Mouse (Mus musculus): Measurements from ENCODE around the gene Cactin. TPM values are rescaled to one million over a fixed set of nuclear protein-coding genes. Genes with fewer than 3 reads are reported as not detected.

The Cactin gene
- total RNA-seq, 1 experiment from 2014 or later, result 45.7 TPM

DNA sequence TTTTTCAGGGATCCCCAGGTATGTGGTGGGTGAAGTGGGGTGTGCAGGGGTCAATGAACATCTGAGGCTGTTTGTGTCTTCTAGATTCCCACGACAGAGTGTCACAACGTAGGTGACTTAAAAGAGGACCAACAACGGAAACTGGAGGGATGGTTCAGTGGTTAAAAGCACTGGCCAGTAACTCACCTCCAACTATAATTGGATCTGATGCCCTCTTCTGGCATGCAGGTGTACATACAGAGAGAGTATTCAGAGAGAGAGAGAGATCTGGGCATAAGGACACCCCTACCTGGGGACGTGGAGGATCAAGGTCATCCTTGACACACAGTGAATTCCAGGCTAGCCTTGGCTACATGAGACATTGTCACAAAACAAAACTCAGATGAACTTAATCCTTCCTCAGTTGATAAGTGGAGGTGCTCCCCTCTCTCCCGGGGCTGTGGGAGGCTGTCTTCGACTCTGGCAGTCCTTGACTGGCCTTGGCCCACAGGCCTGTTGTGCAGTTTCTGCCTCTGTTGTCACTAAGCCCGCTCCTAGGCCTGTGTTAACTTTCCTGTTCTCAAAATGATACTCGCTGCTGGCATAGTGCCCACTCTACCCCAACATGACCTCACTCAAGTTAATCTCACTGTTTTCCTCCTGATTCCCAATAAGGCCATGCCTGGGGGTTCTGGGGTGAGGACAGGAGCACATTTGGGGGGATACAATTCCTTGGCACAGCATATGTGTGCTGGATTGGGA lies 23.7 kb downstream of the Cactin start:
- peak; percentile 56 for DNase-seq

DNA sequence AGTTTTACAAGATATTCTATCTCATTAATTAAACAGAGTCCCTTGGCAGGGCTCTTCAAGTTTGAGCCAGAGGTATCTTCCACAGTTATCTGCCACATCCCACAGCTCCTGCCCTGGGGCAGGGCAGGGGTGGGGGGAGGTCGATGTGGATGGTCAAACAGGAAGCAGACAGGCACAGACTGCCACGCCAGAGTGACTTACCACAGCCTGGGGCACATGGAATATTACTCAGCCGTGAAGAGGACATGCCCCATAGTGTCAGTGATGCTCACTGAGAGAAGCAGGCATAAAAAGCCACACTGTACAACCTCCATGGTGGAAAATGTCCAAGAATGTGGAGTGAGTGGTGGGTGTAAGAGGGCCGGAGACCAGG lies 24.2 kb downstream of the Cactin start:
- DNase-seq, result no peak

DNA sequence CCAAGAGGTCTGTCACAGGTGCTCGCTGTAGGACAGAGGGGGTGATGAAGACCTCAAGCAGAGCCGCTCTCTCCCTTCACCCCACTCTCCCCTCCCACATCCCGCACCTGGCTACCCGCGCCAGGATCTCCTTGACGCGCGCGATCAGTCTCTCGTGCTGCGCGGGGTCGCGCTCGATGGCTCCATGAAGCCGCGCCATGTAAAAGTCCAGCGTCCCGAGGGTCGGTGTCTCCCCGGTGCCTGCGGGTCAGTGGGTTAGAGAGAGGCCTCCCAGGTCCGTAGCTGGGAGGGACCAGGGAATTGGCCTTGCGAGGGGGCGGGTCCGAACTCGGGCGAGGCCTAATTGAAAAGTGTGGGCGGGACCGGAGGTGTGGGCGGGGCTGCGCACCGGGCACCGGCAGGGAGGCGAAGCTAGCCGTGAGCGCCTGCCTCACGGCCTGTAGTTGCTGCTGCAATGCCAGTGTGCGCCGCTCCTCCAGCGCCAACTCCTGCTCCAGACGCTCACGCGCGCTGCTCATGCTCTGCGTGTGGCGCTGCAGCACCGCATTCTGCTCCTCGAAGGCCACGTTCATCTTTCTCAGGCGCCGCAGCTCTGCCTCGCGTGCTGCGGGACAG lies 25.7 kb downstream of the Cactin start:
- DNase-seq, result peak; percentile 89

DNA sequence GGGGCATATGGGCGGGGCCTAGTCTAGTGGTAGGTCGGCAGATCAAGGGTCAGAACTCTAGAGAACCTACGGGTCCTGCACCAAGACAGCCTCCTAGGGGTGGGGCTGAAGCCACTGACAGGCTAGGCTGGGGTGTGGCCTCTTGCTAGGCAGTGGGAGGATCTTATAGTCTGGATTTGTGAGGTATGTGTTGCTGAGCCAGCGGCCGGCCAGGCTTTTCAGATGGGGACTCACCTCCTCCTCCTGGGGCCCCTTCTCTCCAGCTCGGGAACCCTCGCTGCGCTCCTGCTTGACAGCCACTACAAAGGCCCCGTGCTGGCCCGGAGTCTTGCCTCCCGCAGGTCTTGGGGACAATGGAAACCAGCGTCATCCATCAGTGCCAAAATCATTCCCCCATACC lies 28.2 kb downstream of the Cactin start:
- peak; percentile 47 for DNase-seq

DNA sequence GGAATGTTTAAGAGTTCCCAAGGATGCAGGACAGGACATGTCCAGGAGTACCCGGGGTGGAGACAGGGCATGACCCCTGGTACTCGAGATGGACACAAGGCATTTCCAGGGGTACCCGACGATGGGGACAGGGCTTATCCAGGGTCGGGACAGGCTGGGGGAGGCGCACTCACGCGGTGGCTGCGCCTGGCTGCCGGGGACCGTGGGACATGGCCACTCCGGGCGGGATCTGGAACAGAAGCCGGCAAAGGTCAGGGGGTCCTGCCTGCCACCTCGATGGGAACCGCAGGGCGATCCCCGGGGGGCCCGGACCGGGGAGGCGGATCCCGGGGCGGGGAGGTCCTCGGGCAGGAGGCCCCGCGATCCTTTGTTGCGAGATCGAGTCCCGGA lies 29.1 kb downstream of the Cactin start:
- no peak for DNase-seq

DNA sequence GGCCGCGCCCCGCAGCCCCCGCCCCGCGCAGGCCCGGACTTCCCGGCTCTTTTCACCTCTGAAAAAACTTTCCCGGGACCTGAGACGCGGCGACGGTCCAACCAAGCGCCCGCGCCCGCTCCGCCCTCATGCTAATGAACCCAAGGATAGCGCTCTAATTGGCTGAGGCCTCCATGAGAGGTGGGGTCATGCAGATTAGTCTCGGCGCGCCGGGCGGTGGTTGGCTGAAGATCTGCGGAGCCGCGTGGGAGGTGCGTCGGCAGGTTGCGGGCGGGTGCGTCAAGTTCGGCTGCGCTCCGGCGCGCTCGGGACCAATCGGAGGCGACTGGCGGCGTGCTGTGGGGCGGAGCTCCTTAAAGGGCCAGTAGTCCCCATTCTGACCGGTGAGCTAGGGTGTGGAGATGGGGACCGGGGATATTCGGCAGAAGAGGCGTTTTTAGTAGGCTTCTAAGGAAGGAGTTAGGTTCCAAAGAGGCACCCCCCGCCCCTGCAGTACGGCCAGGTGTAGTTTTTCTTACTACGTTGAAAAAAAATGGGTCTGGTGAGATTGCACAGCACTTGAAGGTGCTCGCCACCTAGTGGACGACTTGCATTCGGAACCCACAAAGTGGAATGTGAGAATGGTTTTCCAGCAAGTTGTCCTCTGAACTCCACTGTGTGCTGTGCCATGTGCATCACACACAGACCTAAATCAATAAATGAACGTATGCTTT lies 29.6 kb downstream of the Cactin start, which contains the start of gene Hmg20b:
Gene Hmg20b (minus strand): TSS at position 130 of the 713 bp plus-strand sequence.
- DNase-seq, result peak; percentile 99

DNA sequence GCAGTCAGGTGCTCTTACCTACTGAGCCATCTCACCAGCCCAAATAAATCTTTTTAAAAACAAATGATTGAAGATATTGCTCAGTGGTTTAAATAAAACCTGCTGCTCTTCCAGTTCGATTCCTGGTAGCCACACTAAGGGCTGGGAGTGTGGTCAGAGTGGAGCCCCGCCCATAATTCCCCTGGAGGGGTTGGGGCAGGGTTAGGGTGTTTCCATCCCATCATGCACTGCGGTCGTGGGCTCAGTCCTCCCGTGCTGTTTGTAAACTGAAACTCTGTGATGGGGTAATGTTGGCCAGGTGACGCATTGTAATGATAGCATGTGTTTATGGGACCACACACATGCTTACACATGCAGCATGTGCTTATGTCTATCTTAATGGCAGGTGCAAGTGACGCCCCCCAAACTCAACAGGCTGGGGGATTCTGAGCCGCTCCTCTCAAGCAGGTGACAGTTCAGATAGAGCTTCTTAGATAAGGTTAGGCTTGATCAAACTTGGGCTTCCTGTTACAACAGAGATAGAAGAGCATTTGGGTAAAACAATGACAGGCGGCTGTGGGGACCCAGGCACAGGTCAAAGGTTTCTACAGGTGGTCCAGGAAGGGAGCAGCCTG lies 30.9 kb downstream of the Cactin start:
- no peak for DNase-seq

DNA sequence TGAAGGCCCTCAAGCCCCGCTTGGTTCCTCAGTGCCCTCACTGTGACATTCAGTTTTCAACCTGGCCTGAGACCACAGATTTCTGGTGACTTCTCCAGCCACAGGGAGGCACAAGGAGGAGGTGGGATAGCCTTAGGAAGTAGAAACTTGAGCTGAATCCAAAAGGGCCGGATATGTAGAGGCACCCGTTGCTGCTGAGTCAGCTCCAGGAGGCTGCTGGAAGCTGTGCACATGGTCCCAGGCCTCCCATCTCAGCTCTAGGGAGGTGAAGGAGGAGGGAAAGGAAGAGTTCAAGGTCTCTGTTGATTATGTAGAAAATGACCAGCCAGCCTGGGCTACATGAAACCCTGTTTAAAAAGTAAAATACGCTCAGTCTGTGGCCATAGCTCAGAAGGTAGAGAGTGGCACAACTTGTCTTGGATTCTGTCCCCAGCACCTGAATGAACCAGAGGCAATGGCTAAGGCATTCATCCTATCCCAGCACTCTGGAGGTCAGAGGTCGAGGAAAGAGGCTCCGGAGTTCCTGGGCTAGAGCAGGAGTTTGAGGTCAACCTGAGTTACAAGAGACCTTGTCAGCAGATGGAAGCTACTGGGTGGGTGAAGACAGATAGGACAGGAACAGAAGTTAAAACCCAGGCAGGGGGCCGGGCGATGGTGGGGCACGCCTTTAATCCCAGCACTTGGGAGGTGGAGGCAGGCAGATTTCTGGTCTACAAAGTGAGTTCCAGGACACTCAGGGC lies 34.0 kb downstream of the Cactin start:
- DNase-seq, result no peak

DNA sequence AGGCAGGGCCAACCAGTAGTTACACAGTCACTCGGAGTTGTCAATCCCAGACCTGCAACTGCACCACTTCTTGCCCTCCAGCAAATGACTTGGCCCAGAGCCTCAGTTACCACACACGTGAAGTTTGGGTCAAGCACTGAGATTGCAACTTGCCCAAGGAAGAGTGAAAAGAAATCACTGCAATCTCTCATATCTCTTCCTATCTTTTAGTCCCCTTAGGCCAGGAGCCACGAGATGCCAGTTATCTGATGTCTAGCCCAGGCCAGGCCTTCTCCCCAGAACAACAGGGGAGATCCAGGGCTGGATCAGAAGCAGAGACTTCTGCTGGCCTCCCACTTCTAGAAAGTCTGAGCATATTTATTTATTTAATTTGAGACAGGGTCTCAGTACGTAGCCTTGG lies 34.6 kb downstream of the Cactin start:
- no peak for DNase-seq

DNA sequence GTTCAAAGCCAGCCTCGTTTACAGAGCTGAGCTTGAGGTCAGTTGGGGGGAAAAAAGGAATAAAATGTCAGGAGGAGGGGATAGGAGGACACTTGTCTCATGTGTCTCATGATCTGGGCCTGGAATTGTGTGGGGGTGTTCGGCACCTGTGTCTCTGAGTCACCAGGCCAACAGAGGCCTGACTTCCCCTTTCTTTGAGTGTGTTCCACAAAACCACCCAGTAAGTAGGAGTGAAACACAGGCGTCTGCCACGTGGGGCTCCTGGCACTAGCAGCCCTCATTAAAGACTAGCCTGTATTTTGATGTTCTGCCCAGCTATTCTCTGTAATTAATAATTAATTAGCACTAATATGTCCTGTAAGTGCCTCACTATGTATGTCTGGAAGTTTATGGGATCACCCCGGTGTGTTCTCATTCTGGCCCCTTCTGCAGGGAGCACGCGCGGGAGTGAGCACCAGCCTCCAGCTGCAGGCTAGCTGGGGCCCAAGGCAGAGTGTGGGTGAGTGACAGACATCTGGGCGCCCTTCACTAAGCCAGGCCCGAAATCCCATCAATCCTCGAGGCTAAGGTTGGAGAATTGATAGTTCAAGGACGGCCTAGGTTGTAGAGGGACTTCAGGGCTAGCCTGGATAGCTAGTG lies 35.6 kb downstream of the Cactin start:
- no peak for DNase-seq

DNA sequence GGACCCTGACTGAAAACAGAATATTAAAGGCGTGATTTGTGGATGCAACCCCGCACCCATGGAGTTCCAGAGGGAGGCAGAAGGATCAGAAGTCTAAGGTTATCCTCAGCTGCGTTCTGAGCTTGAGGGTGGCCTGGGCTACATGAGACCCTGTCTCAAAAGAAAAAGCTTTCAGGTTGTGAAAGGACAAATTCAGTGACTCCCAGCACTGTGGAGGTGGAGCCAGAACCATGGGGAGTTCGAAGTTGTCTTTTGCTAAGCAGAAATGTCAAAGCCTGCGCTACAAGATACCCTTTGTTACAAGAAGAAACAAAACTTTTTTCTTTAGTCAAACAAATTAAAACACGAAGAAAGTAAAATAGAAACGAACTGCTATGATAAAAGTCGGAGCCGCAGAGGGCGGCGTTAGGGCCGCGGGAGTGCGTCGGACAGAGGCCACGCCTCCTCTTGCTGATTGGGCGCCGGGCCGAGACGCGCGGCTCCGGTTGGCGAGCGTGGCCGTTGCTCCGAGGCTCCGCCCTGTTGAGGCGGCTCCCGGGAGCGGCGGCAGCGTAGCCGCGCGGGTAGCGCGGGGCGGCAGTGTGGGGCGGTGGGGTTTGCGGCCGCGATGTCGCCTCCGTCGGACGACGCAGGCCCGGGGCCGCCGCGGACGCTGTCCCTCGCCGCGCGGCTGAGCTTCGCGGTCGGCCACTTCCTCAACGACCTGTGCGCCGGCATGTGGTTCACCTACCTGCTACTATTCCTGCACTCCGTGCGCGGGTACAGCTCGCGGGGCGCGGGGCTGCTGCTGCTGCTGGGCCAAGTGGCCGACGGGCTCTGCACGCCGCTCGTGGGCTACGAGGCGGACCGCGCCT lies 36.3 kb downstream of the Cactin start, which contains the start of gene Mfsd12:
Gene Mfsd12 (plus strand): TSS at position 501 of the 854 bp plus-strand sequence.
- DNase-seq, result peak; percentile 95

DNA sequence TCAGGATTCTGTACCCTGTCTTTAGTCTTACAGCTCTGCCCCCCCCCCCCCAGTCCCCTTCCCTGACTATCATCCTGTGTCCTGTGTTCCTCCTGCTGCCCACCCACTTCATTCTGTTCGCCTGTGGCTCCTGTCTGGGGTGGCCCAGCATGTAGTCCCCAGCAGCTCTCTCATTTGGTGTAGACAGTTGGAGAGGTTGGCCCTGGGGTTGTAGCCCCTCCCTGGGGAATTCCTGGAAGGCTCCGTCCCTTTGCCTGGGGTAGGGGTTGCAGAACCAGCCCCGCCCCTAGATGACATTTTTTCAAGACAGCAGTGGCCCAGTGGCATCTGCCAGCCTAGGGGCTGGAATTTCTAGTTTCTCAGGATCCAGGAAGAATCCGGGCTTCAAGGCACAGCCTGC lies 37.3 kb downstream of the Cactin start:
- DNase-seq, result no peak

DNA sequence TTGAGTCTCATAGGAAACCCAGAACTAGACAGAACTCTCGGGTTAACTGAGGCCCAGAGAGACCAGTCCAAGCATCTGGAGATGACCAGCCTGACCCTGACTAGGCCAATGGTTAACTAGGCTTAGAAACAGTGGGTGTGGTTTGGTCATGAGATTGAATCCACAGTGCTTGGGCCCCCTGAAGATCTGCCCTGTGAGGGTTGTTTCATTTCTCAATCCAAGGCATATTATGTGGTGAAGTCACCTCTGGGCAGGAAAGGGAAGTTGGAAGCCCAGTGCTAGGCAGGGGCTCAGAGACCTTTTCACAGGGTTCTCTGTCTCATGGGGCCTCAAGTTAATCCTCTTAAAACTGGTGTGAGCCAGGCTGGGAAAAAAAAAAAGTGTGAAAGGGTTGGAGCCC lies 37.9 kb downstream of the Cactin start:
- DNase-seq, result no peak

DNA sequence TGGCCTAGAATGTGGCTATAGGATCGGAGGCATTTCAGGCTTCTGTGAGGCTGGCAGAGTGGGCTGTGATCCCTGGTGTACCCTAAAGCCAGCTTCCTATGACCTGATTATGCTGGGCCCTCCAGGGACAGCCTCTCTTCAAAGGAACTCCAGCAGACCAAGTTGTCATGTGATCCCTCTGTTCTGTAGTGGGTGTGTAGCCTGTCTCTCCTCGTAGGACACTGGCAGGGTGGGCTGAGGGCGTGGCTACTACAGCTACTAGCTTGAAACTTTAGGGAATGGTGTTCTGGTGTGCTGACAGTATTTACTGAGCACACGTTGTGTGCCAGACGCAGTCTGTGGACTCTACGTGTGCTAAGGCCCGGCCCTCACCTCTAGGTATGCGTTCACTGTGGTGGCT lies 39.8 kb downstream of the Cactin start:
- DNase-seq, result no peak

DNA sequence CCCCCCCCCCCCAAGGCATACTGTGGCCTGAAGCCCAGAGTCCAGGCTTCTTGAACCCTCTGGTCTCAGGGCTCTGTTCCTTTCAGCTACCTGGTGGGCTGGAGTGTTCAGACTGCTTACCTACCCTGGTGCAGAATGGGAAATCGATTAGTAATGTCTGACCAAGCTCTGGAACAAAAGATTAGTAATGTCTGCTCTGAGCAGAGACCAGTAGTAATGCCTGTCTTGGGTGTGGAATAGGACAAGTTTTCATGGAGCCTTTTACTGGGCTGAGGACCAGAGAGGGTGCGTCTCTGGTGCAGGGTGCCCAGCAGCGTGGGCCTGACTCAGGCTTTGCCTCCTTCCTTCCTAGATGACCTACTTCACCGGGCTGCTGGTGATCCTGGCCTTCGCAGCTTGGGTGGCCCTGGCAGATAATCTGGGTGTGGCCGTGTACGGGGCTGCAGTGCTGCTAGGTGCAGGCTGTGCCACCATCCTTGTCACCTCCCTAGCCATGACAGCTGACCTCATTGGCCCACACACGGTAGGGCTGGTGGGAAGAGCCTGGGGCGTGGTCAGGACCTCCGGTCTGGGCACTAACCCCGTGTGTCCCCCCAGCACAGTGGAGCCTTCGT lies 41.5 kb downstream of the Cactin start:
- DNase-seq, result no peak

DNA sequence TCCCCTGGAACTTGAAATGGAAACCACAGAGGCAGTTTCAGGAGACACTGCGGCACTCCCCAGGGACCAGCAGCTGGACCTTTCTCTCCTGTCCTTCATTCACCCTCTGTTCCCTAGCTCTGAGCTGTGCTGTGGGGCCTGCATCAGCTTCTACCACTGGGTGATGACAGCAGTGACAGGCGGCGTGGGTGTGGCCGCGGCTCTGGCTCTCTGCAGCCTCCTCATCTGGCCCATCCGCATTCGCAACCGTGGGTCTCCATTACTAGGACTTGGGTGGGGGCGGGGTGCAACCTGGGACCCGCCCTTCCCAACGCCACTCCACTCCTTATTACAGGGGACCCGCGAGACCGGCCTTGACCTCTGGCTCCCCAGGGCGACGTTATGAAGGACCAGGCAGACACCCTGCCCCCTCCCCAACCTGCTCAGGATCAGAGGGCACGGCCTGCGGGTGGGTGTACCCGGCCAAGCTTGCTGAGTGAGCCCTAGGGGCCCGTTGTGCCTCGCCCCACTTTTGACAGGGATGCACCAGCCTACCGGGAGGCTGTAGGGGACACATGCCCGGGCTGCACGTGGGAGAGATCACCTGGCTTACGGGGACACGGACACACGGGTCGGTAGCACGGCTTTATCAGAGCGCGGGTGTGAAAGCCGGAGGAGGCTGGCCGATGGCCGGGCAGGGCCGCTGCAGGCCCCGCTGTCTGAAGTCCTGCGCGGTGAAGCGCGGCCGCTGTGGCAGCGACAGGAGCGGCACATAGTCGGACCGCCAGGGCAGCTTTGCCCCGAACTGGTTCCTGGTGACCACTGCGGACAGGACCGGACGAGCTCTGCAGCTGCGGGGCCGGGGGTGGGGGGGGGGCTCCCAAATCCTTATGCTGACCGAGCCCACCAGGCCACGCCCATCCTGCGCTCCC lies 42.8 kb downstream of the Cactin start:
- DNase-seq, result no peak

DNA sequence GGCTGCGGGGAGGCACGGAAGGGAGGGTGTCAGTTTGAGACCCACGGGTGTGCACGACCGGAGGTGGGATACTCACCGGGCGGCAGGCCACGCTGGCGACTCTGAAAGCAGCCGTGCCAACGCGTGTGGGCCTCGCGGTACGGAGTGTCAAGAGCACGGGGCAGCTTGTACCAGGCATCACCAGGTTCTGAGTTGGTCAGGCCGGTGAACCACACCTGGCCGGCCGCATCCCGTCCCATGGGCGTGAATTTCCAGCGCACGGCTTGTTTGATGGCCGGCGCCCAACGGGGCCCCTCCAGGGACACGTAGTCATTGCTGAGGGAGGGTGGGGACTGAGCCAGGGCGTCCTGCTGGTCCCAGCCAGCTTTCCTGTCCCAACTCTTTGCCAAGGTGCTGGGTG lies 43.8 kb downstream of the Cactin start:
- DNase-seq, result peak; percentile 53

DNA sequence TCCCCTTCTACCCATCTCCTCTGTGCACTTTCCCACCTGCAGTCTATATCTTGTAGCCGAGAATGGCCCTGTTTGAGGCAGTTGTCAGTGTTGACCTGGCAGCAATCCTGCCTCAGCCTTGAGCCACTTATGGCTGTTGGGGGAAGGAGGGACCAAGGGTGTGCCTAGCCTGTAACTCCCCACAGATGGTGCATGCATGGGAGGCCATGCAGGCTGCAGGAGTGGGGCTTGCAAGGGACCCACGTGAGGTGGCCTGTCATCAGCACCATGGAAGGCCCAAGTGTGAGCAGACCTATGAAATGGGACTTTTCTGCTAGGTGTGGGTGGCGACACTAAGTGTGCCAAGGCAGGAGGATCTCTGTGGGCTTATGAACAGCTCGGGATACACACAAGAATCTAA lies 44.2 kb downstream of the Cactin start:
- no peak for DNase-seq

All from adrenal gland, postnatal 25 days (tissue).